Mouse (Mus musculus): Measurements from ENCODE around the gene Olfr113. TPM values are rescaled to one million over a fixed set of nuclear protein-coding genes. Genes with fewer than 3 reads are reported as not detected.
"Not testable (repeated sequence)": the region's sequence is repeated elsewhere in the genome, so short reads cannot be mapped to it uniquely, and the experiment has no call there.

Gene Olfr113
- not detected in 2 replicates for total RNA-seq (2015)
- not detected in 2 replicates for total RNA-seq (2017)

GRCm38 (mm10) chr17:37577563-37577962 lies at the start of gene Olfr113:
Olfr113 (minus strand) TSS chr17:37577663.
- ATAC-seq (replicated peaks; ENCODE audit: poor library complexity), result no peak

DNA sequence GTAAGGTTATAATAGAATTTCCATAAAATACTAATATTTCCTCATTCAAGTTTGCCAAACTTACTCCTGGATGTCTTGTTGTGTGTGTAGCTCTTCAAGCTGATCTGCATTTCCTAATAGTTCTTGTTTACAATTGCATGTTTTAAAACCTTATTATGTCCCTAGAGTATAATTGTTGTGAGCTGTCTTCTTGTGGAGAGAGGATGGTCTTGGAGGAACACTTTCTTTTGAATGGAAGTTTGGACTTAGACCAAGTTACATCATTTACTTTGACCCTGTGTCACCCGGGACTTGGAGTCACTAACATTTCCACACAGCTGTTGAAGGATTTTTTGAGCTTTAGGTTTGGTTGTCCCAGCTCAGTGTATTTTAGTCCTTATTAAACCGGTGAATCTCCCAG lies 49.5 kb upstream of the Olfr113 start, which contains the start of the genes Olfr115 and Olfr116:
Gene Olfr115, minus strand, starts transcription at position 101 of the 400 bp plus-strand sequence.
Gene Olfr116, minus strand, starts transcription at position 191 of the 400 bp plus-strand sequence.
- ATAC-seq (replicated peaks; ENCODE audit: poor library complexity), result no peak

- ATAC-seq (replicated peaks; ENCODE audit: poor library complexity), result no peak
Measured at GRCm38 (mm10) chr17:37592643-37593042, 15.2 kb upstream of the Olfr113 start, which contains the start of gene Olfr114. Olfr114 (minus strand) TSS chr17:37592743.

DNA sequence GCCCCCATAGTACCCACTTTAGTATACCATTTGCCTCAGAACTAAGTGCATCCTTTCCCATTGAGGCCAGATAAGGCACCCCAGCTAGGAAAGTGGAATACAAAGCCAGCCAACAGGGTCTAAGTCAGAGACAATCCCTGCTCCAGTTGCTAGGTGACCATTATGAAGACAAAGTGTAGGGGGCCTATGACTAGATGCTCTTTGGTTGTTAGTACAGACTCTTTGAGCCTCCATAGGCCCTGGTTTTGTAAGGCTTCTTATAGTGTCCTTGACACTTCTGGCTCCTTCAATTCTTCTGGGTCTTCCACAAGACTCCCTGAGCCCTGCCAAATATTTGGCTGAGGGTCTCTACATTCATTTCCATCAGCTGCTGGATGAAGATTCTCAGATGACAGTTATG lies 8.1 kb downstream of the Olfr113 start, which contains the start of gene Olfr112:
Gene Olfr112, minus strand, starts transcription at position 101 of the 400 bp plus-strand sequence.
- no peak for ATAC-seq (replicated peaks; ENCODE audit: poor library complexity)

DNA sequence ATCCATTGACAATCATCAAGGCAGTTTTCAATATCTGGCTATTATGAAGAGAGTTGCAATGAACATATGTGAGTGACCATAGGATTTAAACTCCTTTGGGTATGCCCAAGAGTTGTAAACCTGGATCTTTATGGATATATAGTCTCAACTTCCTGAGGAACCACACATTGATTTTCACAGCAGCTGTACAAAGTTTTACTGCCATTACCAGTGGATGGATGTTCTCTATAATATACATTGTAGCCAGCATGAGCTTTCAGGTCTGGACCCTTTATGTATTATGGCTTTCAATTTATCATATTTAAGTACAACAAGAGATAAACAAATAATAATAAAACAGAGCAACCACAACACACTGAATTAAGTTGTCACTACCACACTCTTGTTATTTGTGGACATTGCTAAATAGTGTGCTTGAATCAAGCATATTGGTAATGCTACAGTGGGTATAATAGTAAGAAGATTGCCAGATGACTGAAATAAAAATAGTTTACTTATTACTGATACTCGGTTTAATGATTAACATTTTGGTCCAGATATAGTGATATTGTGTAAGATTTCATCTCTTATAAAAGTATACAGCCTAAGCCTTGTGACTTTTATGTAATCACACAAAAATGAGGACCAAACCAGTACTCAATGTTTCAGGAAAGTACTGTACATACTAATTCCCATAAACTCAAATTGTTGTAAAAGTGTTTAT lies 18.4 kb downstream of the Olfr113 start:
- no peak for ATAC-seq (replicated peaks; ENCODE audit: poor library complexity)

DNA sequence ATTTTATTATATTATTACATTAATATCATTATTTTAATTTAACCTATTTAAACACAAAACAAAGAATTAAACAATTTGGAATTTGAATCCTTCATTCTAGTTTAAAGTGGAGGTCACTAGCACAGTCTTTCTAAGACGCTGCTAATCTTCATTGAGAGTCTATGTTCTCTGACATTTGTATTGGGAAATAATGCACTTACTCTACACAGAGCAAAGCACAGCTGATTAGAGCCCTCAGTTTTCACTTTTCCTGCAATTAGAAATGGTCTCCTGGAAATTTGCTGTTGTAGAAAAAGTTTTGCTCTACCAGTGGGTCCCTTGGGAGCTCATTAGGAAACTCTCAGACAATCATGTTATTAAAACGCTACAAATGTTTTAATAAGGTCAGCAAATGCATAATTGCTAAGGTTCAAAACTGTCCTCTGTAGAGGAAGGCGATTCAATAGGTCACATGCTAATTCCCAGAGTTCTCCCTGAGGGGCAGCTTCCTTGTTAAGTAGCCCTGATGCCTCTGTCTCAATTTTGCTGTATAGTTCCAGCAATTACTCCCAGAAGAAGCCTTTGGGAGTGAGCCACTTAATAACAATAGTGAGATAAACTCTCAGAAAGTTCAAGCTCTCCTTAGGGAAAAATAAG lies 33.5 kb downstream of the Olfr113 start:
- no peak for ATAC-seq (replicated peaks; ENCODE audit: poor library complexity)

DNA sequence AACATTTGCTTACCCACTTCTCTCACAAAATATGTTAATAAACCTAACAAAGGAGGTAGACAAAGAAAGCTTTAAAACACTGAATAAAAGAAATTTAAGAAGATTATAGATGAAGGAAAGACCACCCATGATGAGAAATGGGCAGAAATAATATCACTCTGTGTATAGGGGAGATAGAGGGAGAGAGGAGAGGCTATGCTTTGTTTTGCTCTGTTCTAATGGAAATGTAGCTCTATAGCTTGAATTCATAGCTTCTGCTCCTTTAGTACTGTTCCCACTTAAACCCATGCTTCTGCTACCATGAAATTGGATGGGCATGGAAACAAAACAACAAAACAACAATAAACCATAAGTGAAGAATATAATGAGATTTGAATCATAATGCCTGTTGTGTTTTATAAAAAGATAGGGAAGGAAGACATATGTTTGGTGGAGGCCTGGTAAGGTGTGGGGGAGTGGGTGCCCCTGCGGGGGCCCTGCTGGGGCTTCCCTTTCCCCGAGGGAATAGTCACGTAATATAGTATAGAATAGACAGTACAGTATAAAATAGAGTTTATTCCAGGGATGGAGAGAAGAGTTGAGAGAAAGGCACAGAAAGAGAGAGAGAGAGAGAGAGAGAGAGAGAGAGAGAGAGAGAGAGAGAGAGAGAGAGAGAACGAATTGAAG lies 35.9 kb downstream of the Olfr113 start:
- ATAC-seq (replicated peaks; ENCODE audit: poor library complexity), result no peak

GRCm38 (mm10) chr17:37538416-37538815 lies 39.0 kb downstream of the Olfr113 start:
- ATAC-seq (replicated peaks; ENCODE audit: poor library complexity), result not testable (repeated sequence)

GRCm38 (mm10) chr17:37535173-37535572 lies 42.3 kb downstream of the Olfr113 start:
- ATAC-seq (replicated peaks; ENCODE audit: poor library complexity), result no peak

DNA sequence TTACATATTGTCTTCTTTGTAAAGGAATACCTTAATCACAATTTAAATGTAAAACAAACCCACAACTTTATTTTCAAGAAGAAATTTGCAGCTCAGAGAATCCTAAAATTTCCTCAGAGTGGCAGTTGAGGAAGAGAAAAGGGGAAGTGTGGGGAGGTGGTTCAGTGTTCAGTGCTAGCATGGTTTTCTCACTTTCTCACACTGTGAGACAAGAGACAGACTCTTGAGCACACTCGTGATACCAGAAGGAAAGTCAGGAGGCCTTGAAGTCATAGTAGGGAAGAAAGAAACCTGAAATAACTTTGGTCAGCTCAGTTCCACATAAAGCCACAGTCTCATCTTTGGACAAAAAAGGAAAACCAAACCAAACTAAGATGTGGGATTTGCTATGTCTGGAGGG lies 52.0 kb downstream of the Olfr113 start:
- peak; percentile 87 for ATAC-seq (replicated peaks; ENCODE audit: poor library complexity)

DNA sequence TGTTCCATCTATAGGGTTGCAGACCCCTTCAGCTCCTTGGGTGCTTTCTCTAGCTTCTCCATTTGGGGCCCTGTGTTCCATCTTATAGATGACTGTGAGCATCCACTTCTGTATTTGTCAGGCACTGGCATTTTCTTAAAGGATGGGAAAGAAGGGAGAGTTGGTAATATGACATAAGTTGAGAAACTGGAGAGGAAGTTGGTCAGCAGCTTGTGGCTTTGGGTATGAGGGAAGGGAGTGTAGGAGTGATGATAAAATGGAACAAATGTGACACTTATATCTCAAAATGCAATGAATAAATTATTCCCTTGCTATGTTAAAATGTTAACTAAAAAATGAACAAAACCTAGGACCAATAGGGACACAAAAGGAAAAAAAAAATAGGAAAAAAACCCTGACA lies 52.9 kb downstream of the Olfr113 start:
- peak; percentile 92 for ATAC-seq (replicated peaks; ENCODE audit: poor library complexity)

Other genes with a start within 250 kb of the Olfr113 start
- not detected in 2 replicates for gene Olfr103, start 238.0 kb downstream of the Olfr113 start, total RNA-seq (2015)
- not detected in 2 replicates for gene Olfr103, start 238.0 kb downstream of the Olfr113 start, total RNA-seq (2017)
- not detected in 2 replicates for gene Olfr104-ps, start 218.1 kb downstream of the Olfr113 start, total RNA-seq (2015)
- gene Olfr104-ps, start 218.1 kb downstream of the Olfr113 start, total RNA-seq (2017), result not detected in 2 replicates
- gene Olfr105-ps, start 198.6 kb downstream of the Olfr113 start, total RNA-seq (2015), result not detected in 2 replicates
- gene Olfr105-ps, start 198.6 kb downstream of the Olfr113 start, total RNA-seq (2017), result not detected in 2 replicates
- gene Olfr106-ps, start 187.3 kb downstream of the Olfr113 start, total RNA-seq (2015), result not detected in 2 replicates
- gene Olfr106-ps, start 187.3 kb downstream of the Olfr113 start, total RNA-seq (2017), result not detected in 2 replicates
- not detected in 2 replicates for gene Olfr107, start 178.4 kb downstream of the Olfr113 start, total RNA-seq (2015)
- gene Olfr107, start 178.4 kb downstream of the Olfr113 start, total RNA-seq (2017), result not detected in 2 replicates
- gene Olfr108, start 132.2 kb downstream of the Olfr113 start, total RNA-seq (2015), result not detected in 2 replicates
- gene Olfr108, start 132.2 kb downstream of the Olfr113 start, total RNA-seq (2017), result not detected in 2 replicates
- not detected in 2 replicates for gene Olfr109, start 118.7 kb downstream of the Olfr113 start, total RNA-seq (2015)
- not detected in 2 replicates for gene Olfr109, start 118.7 kb downstream of the Olfr113 start, total RNA-seq (2017)
- not detected in 2 replicates for gene H2-M2, start 94.1 kb downstream of the Olfr113 start, total RNA-seq (2015)
- not detected in 2 replicates for gene H2-M2, start 94.1 kb downstream of the Olfr113 start, total RNA-seq (2017)
- not detected in 2 replicates for gene Olfr110, start 85.2 kb downstream of the Olfr113 start, total RNA-seq (2015)
- gene Olfr110, start 85.2 kb downstream of the Olfr113 start, total RNA-seq (2017), result not detected in 2 replicates
- gene Olfr111, start 69.6 kb downstream of the Olfr113 start, total RNA-seq (2015), result not detected in 2 replicates
- gene Olfr111, start 69.6 kb downstream of the Olfr113 start, total RNA-seq (2017), result not detected in 2 replicates
- gene Olfr112, start 8.2 kb downstream of the Olfr113 start, total RNA-seq (2015), result not detected in 2 replicates
- not detected in 2 replicates for gene Olfr112, start 8.2 kb downstream of the Olfr113 start, total RNA-seq (2017)
- gene Olfr114, start 15.1 kb upstream of the Olfr113 start, total RNA-seq (2015), result not detected in 2 replicates
- not detected in 2 replicates for gene Olfr114, start 15.1 kb upstream of the Olfr113 start, total RNA-seq (2017)
- not detected in 2 replicates for gene Olfr115, start 49.4 kb upstream of the Olfr113 start, total RNA-seq (2015)
- gene Olfr115, start 49.4 kb upstream of the Olfr113 start, total RNA-seq (2017), result not detected in 2 replicates
- not detected in 2 replicates for gene Olfr116, start 49.5 kb upstream of the Olfr113 start, total RNA-seq (2015)
- not detected in 2 replicates for gene Olfr116, start 49.5 kb upstream of the Olfr113 start, total RNA-seq (2017)
- gene Olfr117, start 86.1 kb upstream of the Olfr113 start, total RNA-seq (2015), result not detected in 2 replicates
- not detected in 2 replicates for gene Olfr117, start 86.1 kb upstream of the Olfr113 start, total RNA-seq (2017)
- gene Olfr118, start 89.3 kb upstream of the Olfr113 start, total RNA-seq (2015), result not detected in 2 replicates
- not detected in 2 replicates for gene Olfr118, start 89.3 kb upstream of the Olfr113 start, total RNA-seq (2017)
- not detected in 2 replicates for gene Olfr119, start 118.9 kb upstream of the Olfr113 start, total RNA-seq (2015)
- gene Olfr119, start 118.9 kb upstream of the Olfr113 start, total RNA-seq (2017), result not detected in 2 replicates
- not detected in 2 replicates for gene Olfr120, start 144.1 kb upstream of the Olfr113 start, total RNA-seq (2015)
- not detected in 2 replicates for gene Olfr120, start 144.1 kb upstream of the Olfr113 start, total RNA-seq (2017)
- gene Olfr121, start 171.2 kb upstream of the Olfr113 start, total RNA-seq (2015), result not detected in 2 replicates
- gene Olfr121, start 171.2 kb upstream of the Olfr113 start, total RNA-seq (2017), result not detected in 2 replicates
- gene Olfr122, start 190.9 kb upstream of the Olfr113 start, total RNA-seq (2015), result not detected in 2 replicates
- not detected in 2 replicates for gene Olfr122, start 190.9 kb upstream of the Olfr113 start, total RNA-seq (2017)
- gene Olfr123, start 215.9 kb upstream of the Olfr113 start, total RNA-seq (2015), result not detected in 2 replicates
- gene Olfr123, start 215.9 kb upstream of the Olfr113 start, total RNA-seq (2017), result not detected in 2 replicates
- gene Olfr124, start 222.2 kb upstream of the Olfr113 start, total RNA-seq (2015), result not detected in 2 replicates
- gene Olfr124, start 222.2 kb upstream of the Olfr113 start, total RNA-seq (2017), result not detected in 2 replicates

Data from megakaryocyte progenitor cell, adult 5-6 weeks (primary cell).